Mouse (Mus musculus): ENCODE measurements around the gene Cers5. TPM values are rescaled to one million over a fixed set of nuclear protein-coding genes. Genes with fewer than 3 reads are reported as not detected.
"Not testable (repeated sequence)": the region's sequence is repeated elsewhere in the genome, so short reads cannot be mapped to it uniquely, and the experiment has no call there.

Cers5 gene
- polyA plus RNA-seq (2014; fragmentation: Nextera tagmentation; extraction: Ambion mirVana) = 55.3 and 60.8 TPM in 2 replicates

GRCm38 (mm10) chr15:99772881-99772924 lies at the start of gene Cers5:
TSS of gene Cers5 (minus strand) at chr15:99772885.
- not testable (repeated sequence) for H3K9me3 ChIP-seq (ENCODE audit: control insufficient read depth, low read length); H3K27me3 ChIP-seq (ENCODE audit: control insufficient read depth, insufficient read depth, low read length); H3K36me3 ChIP-seq (ENCODE audit: control insufficient read depth, insufficient read depth, low read length); ATAC-seq (ENCODE audit: insufficient number of reproducible peaks, insufficient read depth, low FRiP score, low read depth)
- H3K4me1 ChIP-seq (ENCODE audit: control insufficient read depth in 2 of 2, insufficient read depth in 2 of 2, low read length in 2 of 2) = peaks cover 0 to 13% of the 10 kb centered on the region in 2 experiments; a peak in 2 of 4 replicates
- peak within 1 kb of the TSS; percentile 68 to 88 for H3K27ac ChIP-seq (replicated peaks in 1 of 2; ENCODE audit: control insufficient read depth in 1 of 2, insufficient read depth in 1 of 2, low read depth in 2 of 2, low read length in 2 of 2)
- H3K4me3 ChIP-seq (ENCODE audit: control insufficient read depth in 1 of 2, insufficient read depth in 1 of 2, low read depth in 1 of 2, low read length in 2 of 2) = peak within 1 kb of the TSS; percentile 79 to 90
- H3K4me2 ChIP-seq (ENCODE audit: low read length) = peak within 1 kb of the TSS; percentile 90
- peak within 1 kb of the TSS; percentile 90 for H3K9ac ChIP-seq (ENCODE audit: low read length)

- 5% methylated on average over 14 of the region's 14 CpGs for WGBS
- H3K4me1 ChIP-seq (ENCODE audit: control insufficient read depth in 2 of 2, insufficient read depth in 2 of 2, low read length in 2 of 2) = peaks cover 0 to 4% of the 10 kb centered on the region in 2 experiments; a peak in 1 of 4 replicates
- H3K27me3 ChIP-seq (ENCODE audit: control insufficient read depth, insufficient read depth, low read length) = no peaks in the 10 kb centered on the region
- H3K9me3 ChIP-seq (ENCODE audit: control insufficient read depth, low read length) = 0 out of 2 replicates have a peak, but pooled peaks cover 4% of the 10 kb centered on the region
- peak; percentile 49; the same call in 1 of the 2 replicates for ATAC-seq (ENCODE audit: insufficient number of reproducible peaks, insufficient read depth, low FRiP score, low read depth)
- H3K4me3 ChIP-seq (ENCODE audit: control insufficient read depth in 1 of 2, insufficient read depth in 1 of 2, low read depth in 1 of 2, low read length in 2 of 2) = peak overlapping the region; percentile 59 to 60
- H3K4me2 ChIP-seq (ENCODE audit: low read length) = peak overlapping the region; percentile 76
- H3K9ac ChIP-seq (ENCODE audit: low read length) = peak overlapping the region; percentile 84
- H3K36me3 ChIP-seq (ENCODE audit: control insufficient read depth, insufficient read depth, low read length) = peaks cover 12% of the 10 kb centered on the region; the same call in 1 of the 2 replicates
- peak overlapping the region; percentile 91 to 96 for H3K27ac ChIP-seq (replicated peaks in 1 of 2; ENCODE audit: control insufficient read depth in 1 of 2, insufficient read depth in 1 of 2, low read depth in 2 of 2, low read length in 2 of 2)
These were observed 47.1 kb upstream of the Cers5 start for GRCm38 (mm10) chr15:99819621-99820279.

GRCm38 (mm10) chr15:99819109-99819440 lies 46.4 kb upstream of the Cers5 start:
- no peaks in the 10 kb centered on the region for H3K27me3 ChIP-seq (ENCODE audit: control insufficient read depth, insufficient read depth, low read length)
- 3% methylated on average over 6 of the region's 6 CpGs for WGBS
- peak overlapping the region; percentile 91 to 96 for H3K27ac ChIP-seq (replicated peaks in 1 of 2; ENCODE audit: control insufficient read depth in 1 of 2, insufficient read depth in 1 of 2, low read depth in 2 of 2, low read length in 2 of 2)

GRCm38 (mm10) chr15:99818321-99819108 lies 45.8 kb upstream of the Cers5 start:
- Histone ChIP-seq H3K4me1 (ENCODE audit: control insufficient read depth in 2 of 2, insufficient read depth in 2 of 2, low read length in 2 of 2) (peaks cover 0 to 4% of the 10 kb centered on the region in 2 experiments; a peak in 1 of 4 replicates), H3K27ac (replicated peaks in 1 of 2; ENCODE audit: control insufficient read depth in 1 of 2, insufficient read depth in 1 of 2, low read depth in 2 of 2, low read length in 2 of 2) (peak overlapping the region; percentile 91 to 96), H3K4me2 (ENCODE audit: low read length) (peak overlapping the region; percentile 76), H3K9ac (ENCODE audit: low read length) (peak overlapping the region; percentile 84), H3K36me3 (ENCODE audit: control insufficient read depth, insufficient read depth, low read length) (peaks cover 15% of the 10 kb centered on the region; the same call in 1 of the 2 replicates), H3K9me3 (ENCODE audit: control insufficient read depth, low read length) (0 out of 2 replicates have a peak, but pooled peaks cover 4% of the 10 kb centered on the region), H3K4me3 (ENCODE audit: control insufficient read depth in 1 of 2, insufficient read depth in 1 of 2, low read depth in 1 of 2, low read length in 2 of 2) (peak overlapping the region; percentile 59 to 60), H3K27me3 (ENCODE audit: control insufficient read depth, insufficient read depth, low read length) (no peaks in the 10 kb centered on the region)
- peak; percentile 33; the same call in 1 of the 2 replicates for ATAC-seq (ENCODE audit: insufficient number of reproducible peaks, insufficient read depth, low FRiP score, low read depth)
- WGBS = 8% methylated on average over 13 of the region's 13 CpGs

More at GRCm38 (mm10) chr15:99819109-99819440, 46.4 kb upstream of the Cers5 start:
- 0 out of 2 replicates have a peak, but pooled peaks cover 4% of the 10 kb centered on the region for H3K9me3 ChIP-seq (ENCODE audit: control insufficient read depth, low read length)
- ATAC-seq (ENCODE audit: insufficient number of reproducible peaks, insufficient read depth, low FRiP score, low read depth) = no peak
- peaks cover 12% of the 10 kb centered on the region; the same call in 1 of the 2 replicates for H3K36me3 ChIP-seq (ENCODE audit: control insufficient read depth, insufficient read depth, low read length)
- peak overlapping the region; percentile 84 for H3K9ac ChIP-seq (ENCODE audit: low read length)
- peak overlapping the region; percentile 76 for H3K4me2 ChIP-seq (ENCODE audit: low read length)
- H3K4me3 ChIP-seq (ENCODE audit: control insufficient read depth in 1 of 2, insufficient read depth in 1 of 2, low read depth in 1 of 2, low read length in 2 of 2) = peak overlapping the region; percentile 59 to 60
- H3K4me1 ChIP-seq (ENCODE audit: control insufficient read depth in 2 of 2, insufficient read depth in 2 of 2, low read length in 2 of 2) = peaks cover 0 to 4% of the 10 kb centered on the region in 2 experiments; a peak in 1 of 4 replicates

GRCm38 (mm10) chr15:99817343-99818235 lies 44.9 kb upstream of the Cers5 start:
- H3K36me3 ChIP-seq (ENCODE audit: control insufficient read depth, insufficient read depth, low read length) = peaks cover 16% of the 10 kb centered on the region; the same call in 1 of the 2 replicates
- H3K4me3 ChIP-seq (ENCODE audit: control insufficient read depth in 1 of 2, insufficient read depth in 1 of 2, low read depth in 1 of 2, low read length in 2 of 2) = peak overlapping the region; percentile 39 to 60
- H3K27me3 ChIP-seq (ENCODE audit: control insufficient read depth, insufficient read depth, low read length) = no peaks in the 10 kb centered on the region
- H3K4me2 ChIP-seq (ENCODE audit: low read length) = peak overlapping the region; percentile 76
- H3K9me3 ChIP-seq (ENCODE audit: control insufficient read depth, low read length) = 0 out of 2 replicates have a peak, but pooled peaks cover 4% of the 10 kb centered on the region
- H3K9ac ChIP-seq (ENCODE audit: low read length) = peak overlapping the region; percentile 84
- H3K4me1 ChIP-seq (ENCODE audit: control insufficient read depth in 2 of 2, insufficient read depth in 2 of 2, low read length in 2 of 2) = peaks cover 0 to 4% of the 10 kb centered on the region in 2 experiments; a peak in 1 of 4 replicates
- ATAC-seq (ENCODE audit: insufficient number of reproducible peaks, insufficient read depth, low FRiP score, low read depth) = no peak
- WGBS = 33% methylated on average over 8 of the region's 8 CpGs
- H3K27ac ChIP-seq (replicated peaks in 1 of 2; ENCODE audit: control insufficient read depth in 1 of 2, insufficient read depth in 1 of 2, low read depth in 2 of 2, low read length in 2 of 2) = peak overlapping the region; percentile 91 to 96

- WGBS = 92% methylated on average over 4 of the region's 4 CpGs
- no peaks in the 10 kb centered on the region for H3K27me3 ChIP-seq (ENCODE audit: control insufficient read depth, insufficient read depth, low read length)
- no peak overlapping the region for H3K9ac ChIP-seq (ENCODE audit: low read length)
- H3K4me2 ChIP-seq (ENCODE audit: low read length) = no peak overlapping the region
- no peak overlapping the region for H3K4me3 ChIP-seq (ENCODE audit: control insufficient read depth in 1 of 2, insufficient read depth in 1 of 2, low read depth in 1 of 2, low read length in 2 of 2)
- 0 out of 2 replicates have a peak, but pooled peaks cover 4% of the 10 kb centered on the region for H3K9me3 ChIP-seq (ENCODE audit: control insufficient read depth, low read length)
- ATAC-seq (ENCODE audit: insufficient number of reproducible peaks, insufficient read depth, low FRiP score, low read depth) = no peak
- H3K4me1 ChIP-seq (ENCODE audit: control insufficient read depth in 2 of 2, insufficient read depth in 2 of 2, low read length in 2 of 2) = peaks cover 0 to 8% of the 10 kb centered on the region in 2 experiments; a peak in 1 of 4 replicates
- H3K36me3 ChIP-seq (ENCODE audit: control insufficient read depth, insufficient read depth, low read length) = peaks cover 16% of the 10 kb centered on the region; the same call in 1 of the 2 replicates
- no peak overlapping the region for H3K27ac ChIP-seq (replicated peaks in 1 of 2; ENCODE audit: control insufficient read depth in 1 of 2, insufficient read depth in 1 of 2, low read depth in 2 of 2, low read length in 2 of 2)
These were observed 43.3 kb upstream of the Cers5 start for GRCm38 (mm10) chr15:99815999-99816398.
